Mouse (Mus musculus) embryonic facial prominence, embryonic 13.5 days (tissue): ENCODE data around the gene Ercc1. TPM values are rescaled to one million over a fixed set of nuclear protein-coding genes. Genes with fewer than 3 reads are reported as not detected.

Experiments
- ATAC-seq: fragments of 200-750 bp; cut with Nextera tagmentation; 2 replicates; pipeline ENCODE4 v1.8.0; 2017; ENCODE audit warnings: low read depth; ENCODE audit not compliant: insufficient number of reproducible peaks, insufficient read depth, low FRiP score, low TSS enrichment
- H3K27ac ChIP-seq: fragments of 300-500 bp; sonication (generic); 2 replicates; pipeline ENCODE4 v1.5.1; 2015; ENCODE audit warnings: moderate library complexity, mild to moderate bottlenecking, inconsistent platforms
- H3K27me3 ChIP-seq: fragments of 300-500 bp; sonication (generic); 2 replicates; pipeline ENCODE4 v1.6.1; 2015; ENCODE audit warnings: mild to moderate bottlenecking, inconsistent platforms
- H3K36me3 ChIP-seq: fragments of 300-500 bp; sonication (generic); 2 replicates; pipeline ENCODE4 v1.6.1; 2015; ENCODE audit warnings: mild to moderate bottlenecking, inconsistent platforms
- H3K4me1 ChIP-seq: fragments of 300-500 bp; sonication (generic); 2 replicates; pipeline ENCODE4 v1.6.1; 2015; ENCODE audit warnings: inconsistent platforms
- H3K4me2 ChIP-seq: fragments of 300-500 bp; sonication (generic); 2 replicates; pipeline ENCODE4 v1.6.1; 2015; ENCODE audit warnings: moderate library complexity, mild to moderate bottlenecking, inconsistent platforms
- H3K4me3 ChIP-seq: fragments of 300-500 bp; sonication (generic); 2 replicates; pipeline ENCODE4 v1.5.1; 2015; ENCODE audit warnings: mild to moderate bottlenecking, inconsistent platforms
- H3K9ac ChIP-seq: fragments of 300-500 bp; sonication (generic); 2 replicates; pipeline ENCODE4 v1.6.1; 2015; ENCODE audit warnings: mild to moderate bottlenecking, inconsistent platforms
- H3K9me3 ChIP-seq: fragments of 300-500 bp; sonication (generic); 2 replicates; pipeline ENCODE4 v1.6.1; 2016; ENCODE audit warnings: inconsistent platforms
- WGBS: fragments of 180-500 bp; shearing (Covaris S2); methylation state at CpG from one replicate; pipeline ENCODE4 v1.1.7; 2015; ENCODE audit warnings: mixed read lengths; 5-methylcytosine and 5-hydroxymethylcytosine counted together
- microRNA counts: library from miRNA; unstranded; fragments of <30 nt; microRNA quantifications from one replicate; lab custom pipeline; 2016
- microRNA-seq: library from miRNA; unstranded; fragments of <30 nt; microRNA quantifications from one replicate; pipeline ENCODE4, GENCODE M21; 2016
- polyA plus RNA-seq: library from polyadenylated mRNA; unstranded; fragments of >200 nt; fragmentation: Nextera tagmentation; extraction: Ambion mirVana; gene quantifications from 2 replicates; pipeline ENCODE4 v1.2.1, GENCODE M21; 2015

Ercc1 gene
- polyA plus RNA-seq, 1 experiment from 2014 or later = 106 TPM

- Histone ChIP-seq H3K27ac (no peak overlapping the region), H3K4me2 (peak overlapping the region; percentile 46), H3K9ac (peak overlapping the region; percentile 52; the same call in 1 of the 2 replicates), H3K36me3 (no peaks in the 10 kb centered on the region), H3K9me3 (no peaks in the 10 kb centered on the region), H3K4me1 (peaks cover 15% of the 10 kb centered on the region), H3K4me3 (peak overlapping the region; percentile 21), H3K27me3 (peaks cover 63% of the 10 kb centered on the region)
- 2% methylated on average over 19 of the region's 19 CpGs for WGBS
- ATAC-seq = no peak
These were observed 60.8 kb downstream of the Ercc1 start for GRCm38 (mm10) chr7:19405417-19405816.

MicroRNA genes within 50 kb of the gene (microRNA counts, 519-probe panel; counts per million panel counts)
- 236 counts per million, percentile 44 among the panel's probes with 10 or more counts for microRNA mmu-miR-343 (lab: Ali Mortazavi, UCI)

Small RNA genes lying within 50 kb of the gene (microRNA-seq; reads per million reads assigned to microRNA genes)
- gene Mir343 = not detected

Other genes with a start within 250 kb of the Ercc1 start
- 3.5 and 4.4 TPM in 2 replicates for gene Gm4969, start 226.4 kb upstream of the Ercc1 start, polyA plus RNA-seq
- 15.3 and 16.6 TPM in 2 replicates for gene Fbxo46, start 224.9 kb upstream of the Ercc1 start, polyA plus RNA-seq
- 15.2 and 16.2 TPM in 2 replicates for gene Qpctl, start 195.5 kb upstream of the Ercc1 start, polyA plus RNA-seq
- 137 and 167 TPM in 2 replicates for gene Snrpd2, start 195.1 kb upstream of the Ercc1 start, polyA plus RNA-seq
- gene Gipr, start 178.7 kb upstream of the Ercc1 start, polyA plus RNA-seq = 0.37 and 0.56 TPM in 2 replicates
- gene Eml2, start 168.4 kb upstream of the Ercc1 start, polyA plus RNA-seq = 5.1 and 7.2 TPM in 2 replicates
- 1.6 and 1.9 TPM in 2 replicates for gene Gpr4, start 132.2 kb upstream of the Ercc1 start, polyA plus RNA-seq
- 36.2 and 38.2 TPM in 2 replicates for gene Opa3, start 116.4 kb upstream of the Ercc1 start, polyA plus RNA-seq
- 57.3 and 64.0 TPM in 2 replicates for gene Vasp, start 73.0 kb upstream of the Ercc1 start, polyA plus RNA-seq
- not detected in 2 replicates for gene Ppm1n, start 64.7 kb upstream of the Ercc1 start, polyA plus RNA-seq
- gene Rtn2, start 62.2 kb upstream of the Ercc1 start, polyA plus RNA-seq = 10.2 and 11.7 TPM in 2 replicates
- gene Fosb, start 34.7 kb upstream of the Ercc1 start, polyA plus RNA-seq = 0.06 and 0.23 TPM in 2 replicates
- 29.4 and 30.5 TPM in 2 replicates for gene Cd3eap, start 14.7 kb downstream of the Ercc1 start, polyA plus RNA-seq
- 8.3 and 12.6 TPM in 2 replicates for gene Ppp1r13l, start 15.0 kb downstream of the Ercc1 start, polyA plus RNA-seq
- 17.0 and 17.4 TPM in 2 replicates for gene Ercc2, start 37.2 kb downstream of the Ercc1 start, polyA plus RNA-seq
- 14.5 and 14.8 TPM in 2 replicates for gene Klc3, start 59.3 kb downstream of the Ercc1 start, polyA plus RNA-seq
- 2.1 TPM in 1 of 2 replicates, not detected in the other for gene Ckm, start 60.0 kb downstream of the Ercc1 start, polyA plus RNA-seq
- 10.2 and 12.4 TPM in 2 replicates for gene Mark4, start 114.0 kb downstream of the Ercc1 start, polyA plus RNA-seq
- 0.73 and 0.84 TPM in 2 replicates for gene Exoc3l2, start 118.6 kb downstream of the Ercc1 start, polyA plus RNA-seq
- 2.3 and 2.7 TPM in 2 replicates for gene Bloc1s3, start 163.6 kb downstream of the Ercc1 start, polyA plus RNA-seq
- gene Trappc6a, start 163.6 kb downstream of the Ercc1 start, polyA plus RNA-seq = 60.2 and 64.1 TPM in 2 replicates
- gene Nkpd1, start 173.1 kb downstream of the Ercc1 start, polyA plus RNA-seq = 0.08 and 0.15 TPM in 2 replicates
- 26.0 and 30.3 TPM in 2 replicates for gene Ppp1r37, start 218.3 kb downstream of the Ercc1 start, polyA plus RNA-seq
- gene Zfp296, start 232.5 kb downstream of the Ercc1 start, polyA plus RNA-seq = 0.67 and 0.83 TPM in 2 replicates
- gene Gemin7, start 232.8 kb downstream of the Ercc1 start, polyA plus RNA-seq = 169 and 174 TPM in 2 replicates